Comparison of ENCODE assay signal across 25 mouse cellular contexts in genomic region chr11:98168400-98168799, GRCm38 (mm10). TPM values are rescaled to one million over a fixed set of nuclear protein-coding genes. Genes with fewer than 3 reads are reported as not detected.
DNase-seq lines count a peak whose midpoint lies in the region; ATAC-seq and TF ChIP-seq lines count a peak whose summit lies in the region.
"Had no signal": no experiment of that assay in that cellular context is flagged by ENCODE, and none has a peak within 500 bp of the region (broad histone marks: within the 10 kb centered on the region; RNA-seq: fewer than 3 reads in every experiment).

No protein-coding gene starts in this region.

- H3K36me3 ChIP-seq in kidney, adult 2 months (ENCODE audit: control insufficient read depth, insufficient read depth, low read length): peaks cover 13% of the 10 kb centered on the region
- H3K36me3 ChIP-seq in kidney, embryonic 16.5 days (ENCODE audit: insufficient read depth, low read length): peaks cover 51% of the 10 kb centered on the region

- H3K4me3 ChIP-seq in kidney, adult 2 months (ENCODE audit: insufficient read depth, low read depth, low read length): no peak overlapping the region
- H3K4me3 ChIP-seq in kidney, embryonic 16.5 days (ENCODE audit: low read length): no peak overlapping the region
- H3K4me3 ChIP-seq: embryonic facial prominence, embryonic 10.5 days; embryonic facial prominence, embryonic 12.5 days; forebrain, embryonic 13.5 days had no signal

- no peak overlapping the region for H3K27ac ChIP-seq in kidney, adult 2 months (ENCODE audit: insufficient read depth, low read depth, low read length)
- H3K27ac ChIP-seq in kidney, embryonic 16.5 days (ENCODE audit: low read length): no peak overlapping the region
- H3K27ac ChIP-seq: embryonic facial prominence, embryonic 10.5 days; embryonic facial prominence, embryonic 12.5 days; forebrain, embryonic 13.5 days had no signal

- ATAC-seq in kidney, embryonic 16.5 days (ENCODE audit: low FRiP score, low TSS enrichment): no peak
- ATAC-seq: activated CD4-positive, CD25-positive, alpha-beta regulatory T cell, adult 4 months; CD4-positive, CD25-positive, alpha-beta regulatory T cell, adult 4 months; forebrain, embryonic 13.5 days; Patski had no signal

- no peak overlapping the region for H3K4me2 ChIP-seq in kidney, embryonic 16.5 days (replicated peaks; ENCODE audit: low read depth, low read length)
- H3K4me2 ChIP-seq: embryonic facial prominence, embryonic 12.5 days; forebrain, embryonic 13.5 days had no signal

- H3K27me3 ChIP-seq in kidney, adult 2 months (replicated peaks; ENCODE audit: control insufficient read depth, insufficient read depth, low read length): no peaks in the 10 kb centered on the region
- H3K27me3 ChIP-seq in kidney, embryonic 16.5 days (ENCODE audit: insufficient read depth, low read length): no peaks in the 10 kb centered on the region
- H3K27me3 ChIP-seq: CH12.LX; embryonic facial prominence, embryonic 12.5 days; forebrain, embryonic 13.5 days; Patski had no signal

- no peaks in the 10 kb centered on the region for H3K9me3 ChIP-seq in kidney, embryonic 16.5 days (ENCODE audit: low read length)
- H3K9me3 ChIP-seq: embryonic facial prominence, embryonic 10.5 days; embryonic facial prominence, embryonic 12.5 days; forebrain, embryonic 13.5 days; G1E had no signal

- intact Hi-C loops in heart, postnatal 14 days (cut with DNase I): no loop called here

- peak; percentile 46 for DNase-seq in heart, adult 11 months
- DNase-seq in heart, postnatal 14 days: no peak
- DNase-seq in kidney, adult 2 months: peak; percentile 67
- DNase-seq in kidney, adult 18-20 months: no peak
- DNase-seq in kidney, adult 9 months: peak; percentile 75
- peak; percentile 38 to 52 for DNase-seq in kidney, postnatal 36 days
- no peak for DNase-seq in kidney, postnatal 4 days
- DNase-seq: adrenal gland, adult 8-10 months; adrenal gland, postnatal 14 days; adrenal gland, postnatal 36 days; B cell, adult 2 months; cerebellum, adult 11-12 months; cerebellum, adult 2 months; cerebellum, adult 9-10 months; cerebellum, postnatal 10 days; cerebellum, postnatal 25 days had no signal

- no peak overlapping the region for H3K9ac ChIP-seq in kidney, embryonic 16.5 days (replicated peaks; ENCODE audit: low read length)
- H3K9ac ChIP-seq: embryonic facial prominence, embryonic 12.5 days; forebrain, embryonic 13.5 days had no signal

- TF ChIP-seq POLR2A in kidney, adult 2 months (IDR thresholded peaks at IDR 0.05; ENCODE audit: low read depth, low read length): no peak

- H3K4me1 ChIP-seq in kidney, adult 2 months (ENCODE audit: control insufficient read depth, insufficient read depth, low read length): no peaks in the 10 kb centered on the region
- no peaks in the 10 kb centered on the region for H3K4me1 ChIP-seq in kidney, embryonic 16.5 days (ENCODE audit: insufficient read depth, low read length)
- H3K4me1 ChIP-seq: embryonic facial prominence, embryonic 10.5 days; embryonic facial prominence, embryonic 12.5 days; forebrain, embryonic 13.5 days had no signal

- 59% methylated on average over 1 of the region's 1 CpGs for WGBS in kidney, adult 2 months
- WGBS in kidney, embryonic 16.5 days: 85% methylated on average over 1 of the region's 1 CpGs

- no peak for TF ChIP-seq CTCF in kidney, adult 2 months (conservative IDR thresholded peaks at IDR 0.05; ENCODE audit: insufficient read depth, insufficient read length, low read depth, low read length)

RNA-seq across cellular contexts. Expression of gene Fbxl20, which starts 18.2 kb away (rescaled TPM):
- 10 to 100 TPM; 19.7 to 22.4 TPM for total RNA-seq in heart, postnatal 14 days (2021)
- 15.3 and 17.4 TPM in 2 replicates for polyA plus RNA-seq in kidney, adult 2 months (2012; rRNA removed)
- 20.0 and 21.0 TPM in 2 replicates for polyA plus RNA-seq in kidney, embryonic 16.5 days (2015; fragmentation: Nextera tagmentation; extraction: Ambion mirVana)

RNA-seq across cellular contexts. Expression of gene Med1, which starts 24.7 kb away (rescaled TPM):
- 10 to 100 TPM; 38.0 to 42.9 TPM for total RNA-seq in heart, postnatal 14 days (2021)
- polyA plus RNA-seq in kidney, adult 2 months (2012; rRNA removed): 11.8 and 13.0 TPM in 2 replicates
- polyA plus RNA-seq in kidney, embryonic 16.5 days (2015; fragmentation: Nextera tagmentation; extraction: Ambion mirVana): 64.6 and 67.9 TPM in 2 replicates

RNA-seq across cellular contexts. Expression of gene Cdk12, which starts 34.5 kb away (rescaled TPM):
- total RNA-seq in heart, postnatal 14 days (2021): 10 to 100 TPM; 26.3 to 27.6 TPM
- polyA plus RNA-seq in kidney, adult 2 months (2012; rRNA removed): 11.4 and 12.0 TPM in 2 replicates
- polyA plus RNA-seq in kidney, embryonic 16.5 days (2015; fragmentation: Nextera tagmentation; extraction: Ambion mirVana): 9.2 and 12.4 TPM in 2 replicates

Comparison
In these comparisons a context has a peak if more than half of its experiments do, and no peak if none do; other contexts are left out.
1. DNase-seq: peak in heart, adult 11 months (single experiment), kidney, adult 2 months (single experiment), kidney, adult 9 months (single experiment) and kidney, postnatal 36 days (2 of 2); none in heart, postnatal 14 days (0 of 2), kidney, adult 18-20 months (single experiment) and kidney, postnatal 4 days (0 of 2).